ENCODE assay signal across 28 mouse cellular contexts in the genomic region with DNA sequence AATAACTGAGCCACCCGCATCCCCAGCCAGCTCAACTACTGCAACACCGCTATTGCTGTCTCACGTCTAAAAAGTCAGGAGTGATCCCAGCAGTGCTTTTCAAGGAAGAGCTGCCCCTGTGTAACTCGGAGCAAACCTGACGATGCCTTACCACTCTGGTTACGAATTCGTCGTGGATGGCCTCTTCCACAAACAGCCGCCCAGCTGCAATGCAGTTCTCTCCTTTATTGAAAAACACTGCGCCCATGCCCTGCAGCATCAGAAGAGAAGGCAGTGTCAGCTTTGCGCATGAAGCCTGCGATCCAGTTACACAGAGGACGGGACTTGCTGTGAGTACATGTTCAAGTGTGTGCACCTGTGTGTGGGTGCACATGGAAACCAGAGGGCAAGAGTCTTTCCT. TPM values are rescaled to one million over a fixed set of nuclear protein-coding genes. Genes with fewer than 3 reads are reported as not detected.
"Had no signal": no experiment of that assay in that cellular context is flagged by ENCODE, and none has a peak within 500 bp of the region (broad histone marks: within the 10 kb centered on the region; RNA-seq: fewer than 3 reads in every experiment).

No protein-coding gene starts in this region.

- H3K27ac ChIP-seq: embryonic facial prominence, embryonic 10.5 days; embryonic facial prominence, embryonic 12.5 days; embryonic facial prominence, embryonic 13.5 days; embryonic facial prominence, embryonic 15.5 days; forebrain, embryonic 10.5 days; forebrain, embryonic 12.5 days; forebrain, embryonic 13.5 days; forebrain, embryonic 15.5 days; gastrocnemius, adult 2 months; heart, adult 2 months had no signal

- H3K27me3 ChIP-seq: embryonic facial prominence, embryonic 12.5 days; embryonic facial prominence, embryonic 13.5 days; embryonic facial prominence, embryonic 15.5 days; forebrain, embryonic 12.5 days; forebrain, embryonic 13.5 days; forebrain, embryonic 15.5 days had no signal

- H3K36me3 ChIP-seq: embryonic facial prominence, embryonic 10.5 days; embryonic facial prominence, embryonic 12.5 days; embryonic facial prominence, embryonic 15.5 days had no signal

- H3K9me3 ChIP-seq: embryonic facial prominence, embryonic 10.5 days; embryonic facial prominence, embryonic 12.5 days; embryonic facial prominence, embryonic 13.5 days; embryonic facial prominence, embryonic 15.5 days; forebrain, embryonic 10.5 days; forebrain, embryonic 12.5 days; forebrain, embryonic 13.5 days; forebrain, embryonic 15.5 days had no signal

- H3K4me3 ChIP-seq: embryonic facial prominence, embryonic 10.5 days; embryonic facial prominence, embryonic 12.5 days; embryonic facial prominence, embryonic 13.5 days; embryonic facial prominence, embryonic 15.5 days; erythroblast, embryonic 14.5 days; forebrain, embryonic 10.5 days; forebrain, embryonic 12.5 days; forebrain, embryonic 13.5 days; forebrain, embryonic 15.5 days; gastrocnemius, adult 2 months; heart, adult 2 months had no signal

- H3K4me1 ChIP-seq: embryonic facial prominence, embryonic 10.5 days; embryonic facial prominence, embryonic 12.5 days; embryonic facial prominence, embryonic 13.5 days; embryonic facial prominence, embryonic 15.5 days; forebrain, embryonic 10.5 days; forebrain, embryonic 12.5 days; forebrain, embryonic 13.5 days; forebrain, embryonic 15.5 days had no signal

- DNase-seq: cerebellum, adult 2 months; cerebellum, adult 8-10 months; cerebellum, adult 9-10 months; cerebellum, adult 9-11 months; cerebellum, postnatal 10 days; cerebellum, postnatal 14 days; cerebellum, postnatal 25 days; cerebellum, postnatal 36 days; embryo, embryonic 11 days; forebrain, postnatal 0 days; gastrocnemius, adult 2 months; gastrocnemius, postnatal 10 days; gastrocnemius, postnatal 14 days; gastrocnemius, postnatal 25 days; gastrocnemius, postnatal 36 days; heart, adult 18-20 months; heart, adult 2 months had no signal

RNA-seq across cellular contexts. Expression of a gene that starts 36.6 kb away (rescaled TPM):
- total RNA-seq: common myeloid progenitor, adult 5-6 weeks; granulocyte monocyte progenitor cell, adult 5-6 weeks had no signal
- polyA plus RNA-seq: erythroblast, embryonic 14.5 days had no signal

RNA-seq across cellular contexts. Expression of a gene that starts 46.2 kb away (rescaled TPM):
- polyA plus RNA-seq: erythroblast, embryonic 14.5 days had no signal
